In the genomic region with DNA sequence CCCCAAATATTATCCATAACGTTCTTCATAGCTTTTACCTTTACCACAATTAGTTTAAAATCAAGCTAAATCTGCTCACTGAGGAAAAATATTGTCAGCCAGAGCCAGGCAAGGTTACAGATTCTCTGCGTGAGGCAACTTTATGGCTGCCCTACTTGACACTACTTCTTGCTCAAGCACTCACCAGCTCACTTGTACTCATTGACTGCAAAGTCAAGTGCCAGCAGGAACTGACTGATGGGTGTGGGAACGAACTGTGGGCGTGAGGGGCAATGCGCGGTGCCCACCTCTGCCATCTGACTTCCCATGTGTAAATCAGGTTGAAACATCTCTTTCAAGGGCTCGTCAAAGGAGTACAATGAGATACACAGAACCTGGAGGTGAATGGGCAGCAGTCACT, we compare ENCODE assay signal across 21 mouse cellular contexts. TPM values are rescaled to one million over a fixed set of nuclear protein-coding genes. Genes with fewer than 3 reads are reported as not detected.
A peak's percentile ranks its signal among the peaks of the same experiment; 100 is the strongest.
DNase-seq lines count a peak whose midpoint lies in the region; ATAC-seq and TF ChIP-seq lines count a peak whose summit lies in the region.
"Had no signal": no experiment of that assay in that cellular context is flagged by ENCODE, and none has a peak within 500 bp of the region (broad histone marks: within the 10 kb centered on the region; RNA-seq: fewer than 3 reads in every experiment).

No protein-coding gene starts in this region.

- DNase-seq in heart, adult 11 months = peak; percentile 76
- peak; percentile 73 to 76 for DNase-seq in lung, adult 18-20 months
- DNase-seq in lung, postnatal 25 days (ENCODE audit: low spot score) = peak; percentile 67
- no peak for DNase-seq in ovary, postnatal 36 days (ENCODE audit: low spot score)
- DNase-seq in liver, postnatal 0 days = no peak
- DNase-seq: cerebellum, adult 9-11 months; gastrocnemius, postnatal 36 days; right cerebral cortex, postnatal 25 days; thymus, adult 18-20 months had no signal

- peaks cover 6% of the 10 kb centered on the region; the same call in 1 of the 2 replicates for H3K4me1 ChIP-seq in heart, embryonic 11.5 days (ENCODE audit: control insufficient read depth, insufficient read depth, low read length)
- peaks cover 14% of the 10 kb centered on the region for H3K4me1 ChIP-seq in embryonic facial prominence, embryonic 15.5 days
- peaks cover 20% of the 10 kb centered on the region for H3K4me1 ChIP-seq in liver, postnatal 0 days (ENCODE audit: insufficient read depth)

- no peak overlapping the region for H3K4me2 ChIP-seq in heart, embryonic 11.5 days
- no peak overlapping the region for H3K4me2 ChIP-seq in embryonic facial prominence, embryonic 15.5 days (replicated peaks)
- H3K4me2 ChIP-seq in liver, postnatal 0 days (ENCODE audit: low read depth, low read length) = no peak overlapping the region
- H3K4me2 ChIP-seq: limb, embryonic 13.5 days; midbrain, embryonic 15.5 days; stomach, embryonic 15.5 days had no signal

- no peak overlapping the region for H3K27ac ChIP-seq in heart, embryonic 11.5 days (ENCODE audit: low read depth, low read length)
- 0 out of 2 replicates have a peak overlapping the region, but pooled peaks have one; percentile 28 for H3K27ac ChIP-seq in embryonic facial prominence, embryonic 15.5 days (replicated peaks)
- no peak overlapping the region for H3K27ac ChIP-seq in liver, postnatal 0 days (ENCODE audit: low read depth)
- H3K27ac ChIP-seq: liver, embryonic 14.5 days; midbrain, embryonic 15.5 days; stomach, embryonic 15.5 days had no signal

- ATAC-seq in heart, embryonic 11.5 days (replicated peaks; ENCODE audit: insufficient number of reproducible peaks, low FRiP score, low TSS enrichment) = no peak
- ATAC-seq in embryonic facial prominence, embryonic 15.5 days (ENCODE audit: insufficient number of reproducible peaks, low FRiP score, low TSS enrichment, low read depth) = no peak
- no peak for ATAC-seq in liver, postnatal 0 days
- ATAC-seq: midbrain, embryonic 15.5 days had no signal

- no peak overlapping the region for H3K9ac ChIP-seq in heart, embryonic 11.5 days (ENCODE audit: low read depth, low read length)
- H3K9ac ChIP-seq in embryonic facial prominence, embryonic 15.5 days = no peak overlapping the region
- no peak overlapping the region for H3K9ac ChIP-seq in liver, postnatal 0 days (replicated peaks)
- H3K9ac ChIP-seq: limb, embryonic 13.5 days; liver, embryonic 14.5 days; midbrain, embryonic 15.5 days; stomach, embryonic 15.5 days had no signal

- H3K4me3 ChIP-seq in heart, embryonic 11.5 days (ENCODE audit: low read depth, low read length) = no peak overlapping the region
- no peak overlapping the region for H3K4me3 ChIP-seq in embryonic facial prominence, embryonic 15.5 days (replicated peaks)
- H3K4me3 ChIP-seq in liver, postnatal 0 days (ENCODE audit: low read depth, low read length) = no peak overlapping the region
- H3K4me3 ChIP-seq: limb, embryonic 13.5 days; midbrain, embryonic 15.5 days; myocyte; stomach, embryonic 15.5 days had no signal

- TF ChIP-seq EP300 in liver, postnatal 0 days (IDR thresholded peaks at IDR 0.05; ENCODE audit: low read depth) = no peak

- TF ChIP-seq CTCF in liver, postnatal 0 days (IDR thresholded peaks at IDR 0.05; ENCODE audit: low read depth) = no peak

- H3K9me3 ChIP-seq in heart, embryonic 11.5 days (replicated peaks; ENCODE audit: control insufficient read depth, low read length) = no peaks in the 10 kb centered on the region
- no peaks in the 10 kb centered on the region for H3K9me3 ChIP-seq in embryonic facial prominence, embryonic 15.5 days (replicated peaks)
- H3K9me3 ChIP-seq in liver, postnatal 0 days (ENCODE audit: low read length) = no peaks in the 10 kb centered on the region
- H3K9me3 ChIP-seq: limb, embryonic 13.5 days; midbrain, embryonic 15.5 days; stomach, embryonic 15.5 days had no signal

- H3K36me3 ChIP-seq in heart, embryonic 11.5 days (ENCODE audit: control insufficient read depth, insufficient read depth, low read length) = peaks cover 14% of the 10 kb centered on the region
- H3K36me3 ChIP-seq in embryonic facial prominence, embryonic 15.5 days = peaks cover 38% of the 10 kb centered on the region
- peaks cover 34% of the 10 kb centered on the region for H3K36me3 ChIP-seq in liver, postnatal 0 days (replicated peaks; ENCODE audit: insufficient read depth, low read length)

- H3K27me3 ChIP-seq in heart, embryonic 11.5 days (ENCODE audit: control insufficient read depth, insufficient read depth, low read length) = no peaks in the 10 kb centered on the region
- H3K27me3 ChIP-seq in embryonic facial prominence, embryonic 15.5 days = no peaks in the 10 kb centered on the region
- no peaks in the 10 kb centered on the region for H3K27me3 ChIP-seq in liver, postnatal 0 days (ENCODE audit: insufficient read depth, low read length)
- H3K27me3 ChIP-seq: limb, embryonic 13.5 days; midbrain, embryonic 15.5 days; stomach, embryonic 15.5 days had no signal

- 88% methylated on average over 7 of the region's 7 CpGs for WGBS in heart, embryonic 11.5 days (ENCODE audit: insufficient replicate concordance)
- WGBS in embryonic facial prominence, embryonic 15.5 days = 89% methylated on average over 7 of the region's 7 CpGs
- WGBS in liver, postnatal 0 days (ENCODE audit: insufficient replicate concordance) = 90% methylated on average over 7 of the region's 7 CpGs

RNA-seq across cellular contexts. Expression of gene Dnajc16, which starts 3.3 kb away (rescaled TPM):
- 3.2 and 4.3 TPM in 2 replicates for polyA plus RNA-seq in heart, embryonic 11.5 days (2014; fragmentation: Nextera tagmentation; extraction: Ambion mirVana)
- polyA plus RNA-seq in embryonic facial prominence, embryonic 15.5 days (2015; fragmentation: Nextera tagmentation; extraction: Ambion mirVana) = 4.8 and 5.0 TPM in 2 replicates
- 2.7 TPM in 2 replicates for polyA plus RNA-seq in liver, postnatal 0 days (2015; fragmentation: Nextera tagmentation; extraction: Ambion mirVana)

RNA-seq across cellular contexts. Expression of gene Casp9, which starts 6.0 kb away (rescaled TPM):
- polyA plus RNA-seq in heart, embryonic 11.5 days (2014; fragmentation: Nextera tagmentation; extraction: Ambion mirVana) = 15.4 and 17.5 TPM in 2 replicates
- polyA plus RNA-seq in embryonic facial prominence, embryonic 15.5 days (2015; fragmentation: Nextera tagmentation; extraction: Ambion mirVana) = 14.4 and 16.9 TPM in 2 replicates
- 6.3 and 7.4 TPM in 2 replicates for polyA plus RNA-seq in liver, postnatal 0 days (2015; fragmentation: Nextera tagmentation; extraction: Ambion mirVana)

RNA-seq across cellular contexts. Expression of gene Cela2a, which starts 38.5 kb away (rescaled TPM):
- not detected in 2 replicates for polyA plus RNA-seq in heart, embryonic 11.5 days (2014; fragmentation: Nextera tagmentation; extraction: Ambion mirVana)
- polyA plus RNA-seq in embryonic facial prominence, embryonic 15.5 days (2015; fragmentation: Nextera tagmentation; extraction: Ambion mirVana) = not detected in 2 replicates
- 0.61 and 28.3 TPM in 2 replicates for polyA plus RNA-seq in liver, postnatal 0 days (2015; fragmentation: Nextera tagmentation; extraction: Ambion mirVana)
- polyA plus RNA-seq: forebrain, embryonic 11.5 days; hindbrain, embryonic 11.5 days; limb, embryonic 13.5 days; liver, embryonic 14.5 days; myocyte had no signal

RNA-seq across cellular contexts. Expression of gene Agmat, which starts 41.0 kb away (rescaled TPM):
- polyA plus RNA-seq in heart, embryonic 11.5 days (2014; fragmentation: Nextera tagmentation; extraction: Ambion mirVana) = 0.80 and 1.0 TPM in 2 replicates
- polyA plus RNA-seq in embryonic facial prominence, embryonic 15.5 days (2015; fragmentation: Nextera tagmentation; extraction: Ambion mirVana) = 0.32 and 0.33 TPM in 2 replicates
- 101 and 105 TPM in 2 replicates for polyA plus RNA-seq in liver, postnatal 0 days (2015; fragmentation: Nextera tagmentation; extraction: Ambion mirVana)
- polyA plus RNA-seq: forebrain, embryonic 11.5 days; hindbrain, embryonic 11.5 days; midbrain, embryonic 15.5 days; urinary bladder, adult 2 months had no signal

RNA-seq across cellular contexts. Expression of gene Ctrc, which starts 58.7 kb away (rescaled TPM):
- polyA plus RNA-seq in heart, embryonic 11.5 days (2014; fragmentation: Nextera tagmentation; extraction: Ambion mirVana) = not detected in 2 replicates
- polyA plus RNA-seq in embryonic facial prominence, embryonic 15.5 days (2015; fragmentation: Nextera tagmentation; extraction: Ambion mirVana) = not detected in 2 replicates
- polyA plus RNA-seq in liver, postnatal 0 days (2015; fragmentation: Nextera tagmentation; extraction: Ambion mirVana) = not detected in 2 replicates
- polyA plus RNA-seq: brain, embryonic 14.5 days; forebrain, embryonic 11.5 days; heart, postnatal 0 days; hindbrain, embryonic 11.5 days; limb, embryonic 13.5 days; liver, embryonic 14.5 days; midbrain, embryonic 15.5 days; myocyte; urinary bladder, adult 2 months had no signal

Comparison
In these comparisons a context has a peak if more than half of its experiments do, and no peak if none do; other contexts are left out.
1. DNase-seq: peak in heart, adult 11 months (single experiment), lung, adult 18-20 months (2 of 2) and lung, postnatal 25 days (single experiment); none in ovary, postnatal 36 days (single experiment) and liver, postnatal 0 days (single experiment).